Mouse (Mus musculus) hindbrain, embryonic 13.5 days (tissue): Measurements from ENCODE around the gene Gm3336. TPM values are rescaled to one million over a fixed set of nuclear protein-coding genes. Genes with fewer than 3 reads are reported as not detected.

Experiments
- ATAC-seq: fragments of 200-750 bp; cut with Nextera tagmentation; 2 replicates; pipeline ENCODE4 v1.8.0; 2017; ENCODE audit warnings: moderate TSS enrichment; ENCODE audit not compliant: low FRiP score
- H3K27ac ChIP-seq: fragments of 300-500 bp; sonication (generic); 2 replicates; pipeline ENCODE4 v1.5.1; 2015; ENCODE audit warnings: inconsistent platforms, mild to moderate bottlenecking, moderate library complexity
- H3K27me3 ChIP-seq: fragments of 300-500 bp; sonication (generic); 2 replicates; pipeline ENCODE4 v1.6.1; 2015; ENCODE audit warnings: mild to moderate bottlenecking, inconsistent platforms
- H3K36me3 ChIP-seq: fragments of 300-500 bp; sonication (generic); 2 replicates; pipeline ENCODE4 v1.6.1; 2015; ENCODE audit warnings: mild to moderate bottlenecking, inconsistent platforms
- H3K4me1 ChIP-seq: fragments of 300-500 bp; sonication (generic); replicated peaks from 2 replicates; pipeline ENCODE4 v1.6.1; 2015; ENCODE audit warnings: inconsistent platforms
- H3K4me2 ChIP-seq: fragments of 300-500 bp; sonication (generic); 2 replicates; pipeline ENCODE4 v1.6.1; 2015; ENCODE audit warnings: inconsistent platforms, mild to moderate bottlenecking, moderate library complexity
- H3K4me3 ChIP-seq: fragments of 300-500 bp; sonication (generic); 2 replicates; pipeline ENCODE4 v1.5.1; 2015; ENCODE audit warnings: mild to moderate bottlenecking, inconsistent platforms
- H3K9ac ChIP-seq: fragments of 300-500 bp; sonication (generic); 2 replicates; pipeline ENCODE4 v1.6.1; 2015; ENCODE audit warnings: mild to moderate bottlenecking, inconsistent platforms
- H3K9me3 ChIP-seq: fragments of 300-500 bp; sonication (generic); 2 replicates; pipeline ENCODE4 v1.6.1; 2016; ENCODE audit warnings: inconsistent platforms
- WGBS: fragments of 180-500 bp; shearing (Covaris S2); methylation state at CpG from one replicate; pipeline ENCODE4 v1.1.7; 2015; 5-methylcytosine and 5-hydroxymethylcytosine counted together
- polyA plus RNA-seq: library from polyadenylated mRNA; unstranded; fragments of >200 nt; fragmentation: Nextera tagmentation; extraction: Ambion mirVana; gene quantifications from 2 replicates; pipeline ENCODE4 v1.2.1, GENCODE M21; 2015

The Gm3336 gene
- polyA plus RNA-seq, 1 experiment from 2014 or later: not detected

DNA sequence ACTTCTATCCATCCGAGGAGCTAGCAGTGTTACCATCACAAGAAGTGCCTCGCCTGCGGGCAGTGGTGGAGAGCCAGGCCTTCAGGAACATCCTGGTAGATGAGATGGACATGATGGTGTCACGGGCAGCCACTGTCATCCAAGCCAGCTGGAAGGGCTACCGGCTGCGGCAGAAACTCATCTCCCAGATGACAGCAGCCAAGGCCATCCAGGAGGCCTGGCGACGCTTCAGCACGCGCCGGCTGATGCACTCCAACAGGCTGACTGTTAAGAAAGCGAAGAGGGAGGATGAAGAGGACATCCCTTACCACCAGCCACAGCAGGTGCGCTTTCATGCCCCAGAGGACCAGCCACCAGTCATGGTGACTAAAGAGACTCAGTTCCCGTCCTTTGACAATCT is 10.1 kb upstream of the Gm3336 start:
- H3K4me2 ChIP-seq: no peak overlapping the region
- ATAC-seq: no peak
- H3K36me3 ChIP-seq: peaks cover 10% of the 10 kb centered on the region; the same call in 1 of the 2 replicates
- peaks cover 11% of the 10 kb centered on the region for H3K4me1 ChIP-seq
- H3K9ac ChIP-seq: no peak overlapping the region
- H3K27ac ChIP-seq: no peak overlapping the region
- H3K27me3 ChIP-seq: no peaks in the 10 kb centered on the region
- H3K4me3 ChIP-seq: no peak overlapping the region
- no peaks in the 10 kb centered on the region for H3K9me3 ChIP-seq
- WGBS: 89% methylated on average over 14 of the region's 14 CpGs

GRCm38 (mm10) chr8:70709794-70710193 is 8.5 kb upstream of the Gm3336 start:
- no peaks in the 10 kb centered on the region for H3K27me3 ChIP-seq
- 93% methylated on average over 9 of the region's 9 CpGs for WGBS
- H3K36me3 ChIP-seq: peaks cover 10% of the 10 kb centered on the region; the same call in 1 of the 2 replicates
- no peak overlapping the region for H3K27ac ChIP-seq
- H3K4me1 ChIP-seq: no peaks in the 10 kb centered on the region
- H3K4me3 ChIP-seq: no peak overlapping the region
- H3K9me3 ChIP-seq: no peaks in the 10 kb centered on the region
- H3K4me2 ChIP-seq: no peak overlapping the region
- no peak overlapping the region; the same call in 1 of the 2 replicates for H3K9ac ChIP-seq
- ATAC-seq: no peak

- 88% methylated on average over 1 of the region's 1 CpGs for WGBS
- ATAC-seq: no peak
- H3K4me1 ChIP-seq: no peaks in the 10 kb centered on the region
- peaks cover 10% of the 10 kb centered on the region; the same call in 1 of the 2 replicates for H3K36me3 ChIP-seq
- no peak overlapping the region for H3K4me3 ChIP-seq
- no peak overlapping the region for H3K27ac ChIP-seq
- H3K27me3 ChIP-seq: no peaks in the 10 kb centered on the region
- no peaks in the 10 kb centered on the region for H3K9me3 ChIP-seq
- no peak overlapping the region; the same call in 1 of the 2 replicates for H3K9ac ChIP-seq
- H3K4me2 ChIP-seq: no peak overlapping the region
These were observed 8.0 kb upstream of the Gm3336 start for GRCm38 (mm10) chr8:70710296-70710695.

GRCm38 (mm10) chr8:70711041-70711440 is 7.3 kb upstream of the Gm3336 start:
- H3K27me3 ChIP-seq: no peaks in the 10 kb centered on the region
- no peaks in the 10 kb centered on the region for H3K4me1 ChIP-seq
- peaks cover 10% of the 10 kb centered on the region; the same call in 1 of the 2 replicates for H3K36me3 ChIP-seq
- H3K9me3 ChIP-seq: no peaks in the 10 kb centered on the region
- no peak overlapping the region for H3K4me3 ChIP-seq
- H3K27ac ChIP-seq: no peak overlapping the region
- H3K4me2 ChIP-seq: no peak overlapping the region
- ATAC-seq: no peak
- H3K9ac ChIP-seq: no peak overlapping the region
- WGBS: 86% methylated on average over 11 of the region's 11 CpGs

DNA sequence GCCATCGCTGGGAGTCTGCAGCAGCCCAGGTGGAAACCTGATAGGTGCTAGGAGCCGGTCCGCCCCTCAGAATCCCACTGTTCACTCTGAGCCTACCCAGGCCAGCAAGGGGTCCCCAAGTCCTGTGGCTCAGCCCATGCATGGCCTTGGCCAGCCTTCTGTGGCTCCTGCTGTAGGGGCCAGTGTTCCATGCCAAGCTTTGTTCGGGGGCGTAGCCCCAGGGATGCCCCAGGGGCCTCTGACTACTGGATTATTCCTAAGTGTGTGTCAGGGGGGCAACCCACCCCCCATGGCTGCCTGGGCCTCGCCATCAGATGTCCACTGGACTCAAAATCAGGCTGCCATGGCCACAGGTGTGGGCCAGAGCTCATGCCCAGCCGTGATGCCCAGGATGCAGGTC is 4.4 kb upstream of the Gm3336 start:
- WGBS: 83% methylated on average over 7 of the region's 7 CpGs
- Histone ChIP-seq H3K36me3 (peaks cover 3% of the 10 kb centered on the region; the same call in 1 of the 2 replicates), H3K27ac (no peak overlapping the region), H3K4me1 (0 out of 2 replicates have a peak, but pooled peaks cover 3% of the 10 kb centered on the region), H3K9ac (no peak overlapping the region), H3K4me2 (no peak overlapping the region), H3K27me3 (peaks cover 16% of the 10 kb centered on the region; the same call in 1 of the 2 replicates), H3K9me3 (no peaks in the 10 kb centered on the region), H3K4me3 (no peak overlapping the region)
- no peak for ATAC-seq

DNA sequence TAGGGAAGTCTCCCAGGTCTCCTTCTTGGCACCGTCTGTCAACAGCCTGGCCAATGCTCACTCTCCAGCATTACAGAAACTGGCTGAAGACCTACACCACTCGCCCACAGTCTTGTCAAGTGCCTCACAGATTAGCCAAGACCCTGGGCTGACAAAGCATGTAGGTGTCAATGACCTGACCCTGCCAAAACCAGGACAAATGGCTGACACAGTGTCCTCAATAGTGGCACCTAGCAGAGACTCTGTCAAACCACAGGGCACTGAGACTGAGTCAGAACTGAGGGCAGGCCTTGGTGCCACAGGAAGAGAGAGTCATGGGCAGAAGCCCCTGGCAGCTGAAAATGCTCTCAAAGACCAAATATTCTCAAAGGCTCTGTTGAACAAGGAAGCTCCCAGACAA is 3.3 kb upstream of the Gm3336 start:
- no peaks in the 10 kb centered on the region for H3K9me3 ChIP-seq
- H3K27me3 ChIP-seq: peaks cover 22% of the 10 kb centered on the region; the same call in 1 of the 2 replicates
- no peak overlapping the region for H3K4me3 ChIP-seq
- ATAC-seq: no peak
- H3K4me2 ChIP-seq: no peak overlapping the region
- H3K36me3 ChIP-seq: no peaks in the 10 kb centered on the region
- no peak overlapping the region for H3K27ac ChIP-seq
- H3K4me1 ChIP-seq: 0 out of 2 replicates have a peak, but pooled peaks cover 3% of the 10 kb centered on the region
- 69% methylated on average over 2 of the region's 2 CpGs for WGBS
- H3K9ac ChIP-seq: no peak overlapping the region

DNA sequence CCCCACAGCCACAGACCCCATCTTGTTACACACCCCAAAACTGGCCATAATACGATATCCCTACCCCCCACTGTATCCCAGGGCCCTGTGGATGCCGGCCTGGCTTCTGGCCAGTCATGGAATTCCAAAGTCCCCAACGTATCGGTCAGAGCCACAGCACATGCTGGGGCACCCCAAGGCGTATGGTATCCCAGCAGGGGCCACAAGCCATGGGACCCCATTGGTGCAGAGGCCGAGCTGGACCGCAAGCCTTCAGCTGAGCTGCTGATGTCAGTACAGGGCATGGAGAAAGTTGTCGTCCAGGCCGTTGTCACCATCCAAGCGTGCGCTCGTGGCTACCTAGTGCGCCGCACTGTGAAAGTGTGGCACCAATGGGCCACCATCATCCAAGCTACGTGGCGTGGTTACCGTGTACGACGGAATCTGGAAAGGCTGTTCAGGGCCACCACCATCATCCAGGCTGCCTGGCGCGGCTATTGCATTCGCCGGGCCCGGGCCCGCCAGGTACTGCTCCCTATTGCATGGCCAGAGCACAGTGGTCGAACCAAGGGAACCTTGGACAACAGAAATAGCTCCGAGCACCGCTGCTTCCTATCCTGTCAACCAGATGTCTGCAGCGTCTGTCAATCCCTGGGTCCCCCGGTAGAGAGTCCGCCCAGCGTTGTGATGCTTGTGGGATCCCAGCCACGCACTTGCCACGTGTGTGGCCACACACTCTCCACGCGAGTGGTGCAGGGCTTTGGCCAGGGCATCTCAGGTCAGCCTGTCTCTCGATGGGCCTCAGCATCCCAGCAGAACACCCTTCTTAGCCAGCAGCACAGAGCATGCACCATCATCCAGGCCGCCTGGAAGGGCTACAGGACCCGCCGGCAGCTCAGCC is 1.6 kb upstream of the Gm3336 start:
- Histone ChIP-seq H3K4me3 (no peak overlapping the region), H3K27me3 (peaks cover 24% of the 10 kb centered on the region; the same call in 1 of the 2 replicates), H3K4me1 (0 out of 2 replicates have a peak, but pooled peaks cover 3% of the 10 kb centered on the region), H3K9ac (no peak overlapping the region), H3K36me3 (no peaks in the 10 kb centered on the region), H3K9me3 (no peaks in the 10 kb centered on the region), H3K4me2 (no peak overlapping the region), H3K27ac (no peak overlapping the region)
- 85% methylated on average over 40 of the region's 40 CpGs for WGBS
- no peak for ATAC-seq

- Histone ChIP-seq H3K4me2 (no peak overlapping the region), H3K4me1 (0 out of 2 replicates have a peak, but pooled peaks cover 3% of the 10 kb centered on the region), H3K27ac (no peak overlapping the region), H3K9me3 (no peaks in the 10 kb centered on the region), H3K4me3 (no peak overlapping the region), H3K36me3 (no peaks in the 10 kb centered on the region), H3K9ac (no peak overlapping the region), H3K27me3 (peaks cover 24% of the 10 kb centered on the region; the same call in 1 of the 2 replicates)
- WGBS: 76% methylated on average over 9 of the region's 9 CpGs
- no peak for ATAC-seq
These were observed 1.5 kb downstream of the Gm3336 start for GRCm38 (mm10) chr8:70719796-70720270.

GRCm38 (mm10) chr8:70720739-70721138 is 2.4 kb downstream of the Gm3336 start:
- no peak overlapping the region for H3K27ac ChIP-seq
- peaks cover 26% of the 10 kb centered on the region; the same call in 1 of the 2 replicates for H3K27me3 ChIP-seq
- no peaks in the 10 kb centered on the region for H3K36me3 ChIP-seq
- no peak overlapping the region for H3K4me3 ChIP-seq
- H3K9me3 ChIP-seq: no peaks in the 10 kb centered on the region
- WGBS: 9% methylated on average over 3 of the region's 3 CpGs
- H3K4me2 ChIP-seq: no peak overlapping the region
- no peak overlapping the region for H3K9ac ChIP-seq
- 0 out of 2 replicates have a peak, but pooled peaks cover 3% of the 10 kb centered on the region for H3K4me1 ChIP-seq
- ATAC-seq: 0 out of 2 replicates have a peak, but pooled peaks have one; percentile 47

GRCm38 (mm10) chr8:70721601-70722000 is 3.3 kb downstream of the Gm3336 start:
- H3K4me2 ChIP-seq: no peak overlapping the region
- peaks cover 34% of the 10 kb centered on the region for H3K27me3 ChIP-seq
- H3K9ac ChIP-seq: peak overlapping the region; percentile 19; the same call in 1 of the 2 replicates
- ATAC-seq: no peak
- H3K27ac ChIP-seq: no peak overlapping the region
- H3K36me3 ChIP-seq: no peaks in the 10 kb centered on the region
- no peak overlapping the region for H3K4me3 ChIP-seq
- no peaks in the 10 kb centered on the region for H3K9me3 ChIP-seq
- H3K4me1 ChIP-seq: 0 out of 2 replicates have a peak, but pooled peaks cover 3% of the 10 kb centered on the region
- WGBS: 86% methylated on average over 8 of the region's 8 CpGs

- WGBS: 55% methylated on average over 7 of the region's 7 CpGs
- H3K9ac ChIP-seq: peak within 1 kb of the TSS; percentile 35; the same call in 1 of the 2 replicates
These were observed 5.3 kb downstream of the Gm3336 start, which contains the start of gene Pde4c for GRCm38 (mm10) chr8:70723486-70724210. TSS of gene Pde4c (plus strand) at chr8:70723720.

GRCm38 (mm10) chr8:70724216-70724615 is 5.9 kb downstream of the Gm3336 start:
- 83% methylated on average over 12 of the region's 12 CpGs for WGBS

More at GRCm38 (mm10) chr8:70723486-70724210, 5.3 kb downstream of the Gm3336 start, which contains the start of gene Pde4c:
- no peak for ATAC-seq
- Histone ChIP-seq H3K36me3 (no peaks in the 10 kb centered on the region), H3K27me3 (peaks cover 37% of the 10 kb centered on the region), H3K4me2 (no peak within 1 kb of the TSS), H3K4me1 (no peaks in the 10 kb centered on the region), H3K4me3 (no peak within 1 kb of the TSS), H3K27ac (no peak within 1 kb of the TSS), H3K9me3 (no peaks in the 10 kb centered on the region)

More at GRCm38 (mm10) chr8:70724216-70724615, 5.9 kb downstream of the Gm3336 start:
- ATAC-seq: no peak
- H3K36me3 ChIP-seq: no peaks in the 10 kb centered on the region
- no peak overlapping the region for H3K27ac ChIP-seq
- H3K9ac ChIP-seq: 0 out of 2 replicates have a peak overlapping the region, but pooled peaks have one; percentile 35
- H3K27me3 ChIP-seq: peaks cover 42% of the 10 kb centered on the region
- no peak overlapping the region for H3K4me2 ChIP-seq
- H3K4me1 ChIP-seq: no peaks in the 10 kb centered on the region
- no peak overlapping the region for H3K4me3 ChIP-seq
- no peaks in the 10 kb centered on the region for H3K9me3 ChIP-seq
